Mouse (Mus musculus): Measurements from ENCODE around the gene Htra2. TPM values are rescaled to one million over a fixed set of nuclear protein-coding genes. Genes with fewer than 3 reads are reported as not detected.

The Htra2 gene
- polyA plus RNA-seq, 1 experiment: 56.3 TPM

DNA sequence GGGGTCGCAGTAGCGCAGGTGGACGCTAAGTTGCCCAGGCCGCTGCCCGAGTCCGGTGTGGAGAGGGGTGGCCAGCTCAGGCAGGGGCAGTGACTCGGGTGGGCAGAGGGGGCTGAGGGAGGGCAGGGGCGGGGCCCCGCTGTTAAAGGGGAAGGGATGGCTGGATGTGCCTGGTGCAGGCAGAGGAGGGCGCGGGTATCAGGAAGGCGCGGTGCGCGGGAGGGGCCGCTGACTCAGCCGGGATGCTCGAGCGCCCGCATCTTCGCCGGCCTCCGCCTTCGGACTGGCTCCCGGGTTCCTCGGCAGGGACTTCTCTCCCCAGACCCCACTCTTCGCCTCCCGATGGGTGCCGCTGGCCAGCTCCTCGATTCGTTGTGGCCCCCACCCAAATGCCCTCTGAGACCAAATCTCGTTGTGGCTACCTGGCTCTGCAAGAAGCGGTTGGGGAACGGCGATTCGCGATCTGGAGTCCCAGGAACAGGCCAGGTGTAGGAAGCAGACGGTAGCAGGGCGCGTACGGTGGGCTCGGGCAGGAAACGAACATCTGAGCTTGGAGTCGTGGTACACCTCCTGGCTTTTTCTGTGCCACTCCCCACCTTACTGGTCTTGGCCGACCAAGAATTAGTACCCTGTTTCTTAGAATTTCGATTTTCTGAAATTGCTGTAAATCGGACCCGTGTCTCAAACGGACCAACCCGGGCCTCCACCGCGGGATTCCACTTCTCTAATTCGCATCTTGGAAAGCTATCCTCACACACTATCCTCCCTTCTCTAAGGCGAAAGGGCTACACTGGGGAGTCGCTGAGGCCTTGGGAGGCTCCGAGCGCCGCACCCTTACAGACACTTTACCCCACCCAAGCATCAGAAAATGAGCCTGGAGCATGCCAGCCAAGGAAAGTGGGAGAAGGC is 15.5 kb upstream of the Htra2 start:
- no peaks in the 10 kb centered on the region for H3K4me1 ChIP-seq (ENCODE audit: control insufficient read depth, insufficient read depth, low read length)
- TF ChIP-seq CTCF (IDR thresholded peaks at IDR 0.05; ENCODE audit: borderline replicate concordance, insufficient read depth, low read length) (no peak), POLR2A (IDR thresholded peaks at IDR 0.05; ENCODE audit: low read depth, low read length) (no peak)
- no peak overlapping the region for H3K27ac ChIP-seq (ENCODE audit: insufficient read depth, low read length)
- no peak overlapping the region for H3K4me3 ChIP-seq (ENCODE audit: insufficient read depth, low read length)

DNA sequence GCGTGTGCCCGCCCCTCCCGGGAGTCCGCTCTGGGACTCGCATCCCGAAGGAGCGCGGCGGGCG is 15.0 kb upstream of the Htra2 start, which contains the start of gene Tlx2:
Gene Tlx2 (minus strand): TSS at position 47 of the 64 bp plus-strand sequence.
- Histone ChIP-seq H3K27ac (ENCODE audit: insufficient read depth, low read length) (no peak within 1 kb of the TSS), H3K4me1 (ENCODE audit: control insufficient read depth, insufficient read depth, low read length) (no peaks in the 10 kb centered on the region), H3K4me3 (ENCODE audit: insufficient read depth, low read length) (no peak within 1 kb of the TSS)
- TF ChIP-seq CTCF (IDR thresholded peaks at IDR 0.05; ENCODE audit: borderline replicate concordance, insufficient read depth, low read length): no peak

GRCm38 (mm10) chr6:83069488-83070246 is 14.6 kb upstream of the Htra2 start:
- Histone ChIP-seq H3K4me1 (ENCODE audit: control insufficient read depth, insufficient read depth, low read length) (no peaks in the 10 kb centered on the region), H3K4me3 (ENCODE audit: insufficient read depth, low read length) (no peak overlapping the region), H3K27ac (ENCODE audit: insufficient read depth, low read length) (no peak overlapping the region)
- TF ChIP-seq CTCF (IDR thresholded peaks at IDR 0.05; ENCODE audit: borderline replicate concordance, insufficient read depth, low read length) (no peak), POLR2A (IDR thresholded peaks at IDR 0.05; ENCODE audit: low read depth, low read length) (no peak)

GRCm38 (mm10) chr6:83068706-83069487 is 13.8 kb upstream of the Htra2 start:
- TF ChIP-seq CTCF (IDR thresholded peaks at IDR 0.05; ENCODE audit: borderline replicate concordance, insufficient read depth, low read length) (no peak), POLR2A (IDR thresholded peaks at IDR 0.05; ENCODE audit: low read depth, low read length) (no peak)
- no peak overlapping the region for H3K27ac ChIP-seq (ENCODE audit: insufficient read depth, low read length)
- H3K4me3 ChIP-seq (ENCODE audit: insufficient read depth, low read length): no peak overlapping the region
- no peaks in the 10 kb centered on the region for H3K4me1 ChIP-seq (ENCODE audit: control insufficient read depth, insufficient read depth, low read length)

- TF ChIP-seq CTCF (IDR thresholded peaks at IDR 0.05; ENCODE audit: borderline replicate concordance, insufficient read depth, low read length) (no peak), POLR2A (IDR thresholded peaks at IDR 0.05; ENCODE audit: low read depth, low read length) (no peak)
- H3K27ac ChIP-seq (ENCODE audit: insufficient read depth, low read length): no peak overlapping the region
- H3K4me1 ChIP-seq (ENCODE audit: control insufficient read depth, insufficient read depth, low read length): no peaks in the 10 kb centered on the region
- H3K4me3 ChIP-seq (ENCODE audit: insufficient read depth, low read length): no peak overlapping the region
These were observed 13.1 kb upstream of the Htra2 start for GRCm38 (mm10) chr6:83068221-83068620.

DNA sequence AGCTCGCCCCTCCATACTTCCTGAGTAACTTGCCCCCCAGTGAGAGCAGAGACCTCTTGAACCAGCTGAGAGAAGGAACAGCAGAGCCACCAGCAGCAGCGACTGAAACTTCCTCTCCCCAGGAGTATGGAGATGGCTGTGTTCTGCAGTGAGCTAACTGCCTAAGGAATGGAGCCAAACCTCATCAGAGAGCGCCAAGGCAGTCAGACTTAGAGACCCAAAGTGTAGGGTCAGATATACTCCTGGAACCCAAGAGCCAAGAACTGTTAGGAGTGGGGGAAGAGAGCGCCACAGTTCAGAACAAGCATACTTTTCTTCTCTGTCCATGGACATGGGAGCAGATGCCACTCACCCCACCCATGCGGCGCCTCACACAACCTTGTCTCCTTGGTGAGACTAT is 11.4 kb upstream of the Htra2 start:
- TF ChIP-seq POLR2A (IDR thresholded peaks at IDR 0.05; ENCODE audit: low read depth, low read length) (no peak), CTCF (IDR thresholded peaks at IDR 0.05; ENCODE audit: borderline replicate concordance, insufficient read depth, low read length) (no peak)
- H3K4me3 ChIP-seq (ENCODE audit: insufficient read depth, low read length): no peak overlapping the region
- H3K27ac ChIP-seq (ENCODE audit: insufficient read depth, low read length): no peak overlapping the region
- no peaks in the 10 kb centered on the region for H3K4me1 ChIP-seq (ENCODE audit: control insufficient read depth, insufficient read depth, low read length)

GRCm38 (mm10) chr6:83065995-83066394 is 10.9 kb upstream of the Htra2 start:
- TF ChIP-seq CTCF (IDR thresholded peaks at IDR 0.05; ENCODE audit: borderline replicate concordance, insufficient read depth, low read length) (no peak), POLR2A (IDR thresholded peaks at IDR 0.05; ENCODE audit: low read depth, low read length) (no peak)
- Histone ChIP-seq H3K4me1 (ENCODE audit: control insufficient read depth, insufficient read depth, low read length) (no peaks in the 10 kb centered on the region), H3K27ac (ENCODE audit: insufficient read depth, low read length) (no peak overlapping the region), H3K4me3 (ENCODE audit: insufficient read depth, low read length) (no peak overlapping the region)

DNA sequence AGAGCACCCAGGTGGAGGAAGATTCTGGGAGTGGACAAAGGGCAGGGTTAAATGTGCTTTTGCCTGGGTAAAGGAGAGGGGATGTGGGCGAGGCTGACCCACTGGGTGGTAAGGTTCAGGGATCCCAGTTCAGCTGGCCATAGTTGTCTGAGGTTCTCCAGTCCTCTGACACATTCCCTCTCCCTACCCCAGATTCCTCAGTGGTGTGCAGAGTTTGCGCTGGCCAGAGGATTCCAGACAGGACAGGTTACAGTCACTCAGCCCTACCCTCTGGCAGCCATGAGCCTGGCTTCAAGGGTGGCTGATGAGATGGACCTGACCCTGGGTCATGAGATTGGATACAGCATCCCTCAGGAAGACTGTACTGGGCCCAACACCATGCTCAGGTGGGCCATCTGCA is 3.7 kb upstream of the Htra2 start:
- no peak overlapping the region for H3K4me3 ChIP-seq (ENCODE audit: insufficient read depth, low read length)
- peaks cover 5% of the 10 kb centered on the region for H3K4me1 ChIP-seq (ENCODE audit: control insufficient read depth, insufficient read depth, low read length)
- TF ChIP-seq POLR2A (IDR thresholded peaks at IDR 0.05; ENCODE audit: low read depth, low read length): no peak
- no peak for TF ChIP-seq CTCF (IDR thresholded peaks at IDR 0.05; ENCODE audit: borderline replicate concordance, insufficient read depth, low read length)
- H3K27ac ChIP-seq (ENCODE audit: insufficient read depth, low read length): no peak overlapping the region

DNA sequence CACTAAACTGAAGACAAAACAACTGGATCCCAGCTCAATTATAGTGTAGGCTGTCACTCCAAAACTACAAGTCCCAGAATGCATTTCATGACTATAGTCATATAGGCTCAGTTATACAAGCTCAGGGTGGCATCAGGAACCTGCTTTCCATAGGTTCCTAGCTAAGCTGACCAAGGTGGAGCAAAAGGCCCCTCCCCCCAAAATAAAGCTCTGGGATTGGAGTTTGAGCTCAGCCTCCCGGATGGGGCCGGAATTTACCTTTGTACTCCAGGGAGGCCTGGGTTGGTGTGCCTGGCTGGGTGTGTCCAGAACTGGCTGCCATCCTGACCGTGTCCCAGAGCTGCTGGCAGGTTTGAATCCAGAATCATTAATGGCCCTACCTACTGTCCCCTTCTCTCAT is 2.7 kb upstream of the Htra2 start, which contains the start of gene Dqx1:
Gene Dqx1 (plus strand): TSS at position 55 of the 400 bp plus-strand sequence.
- H3K4me3 ChIP-seq (ENCODE audit: insufficient read depth, low read length): no peak within 1 kb of the TSS
- TF ChIP-seq CTCF (IDR thresholded peaks at IDR 0.05; ENCODE audit: borderline replicate concordance, insufficient read depth, low read length) (no peak), POLR2A (IDR thresholded peaks at IDR 0.05; ENCODE audit: low read depth, low read length) (no peak)
- H3K4me1 ChIP-seq (ENCODE audit: control insufficient read depth, insufficient read depth, low read length): peaks cover 5% of the 10 kb centered on the region
- H3K27ac ChIP-seq (ENCODE audit: insufficient read depth, low read length): no peak within 1 kb of the TSS

Measured in embryonic fibroblast, embryonic 13.5 days (primary cell).